Mouse (Mus musculus) fibroblast of lung, adult 2 months (primary cell): Measurements from ENCODE around the gene Cyth1.

Experiments
- DNase-seq: peaks from one replicate; pipeline ENCODE4 v3.0.0-alpha.2; 2011; ENCODE audit warnings: low read depth

The Cyth1 gene

DNA sequence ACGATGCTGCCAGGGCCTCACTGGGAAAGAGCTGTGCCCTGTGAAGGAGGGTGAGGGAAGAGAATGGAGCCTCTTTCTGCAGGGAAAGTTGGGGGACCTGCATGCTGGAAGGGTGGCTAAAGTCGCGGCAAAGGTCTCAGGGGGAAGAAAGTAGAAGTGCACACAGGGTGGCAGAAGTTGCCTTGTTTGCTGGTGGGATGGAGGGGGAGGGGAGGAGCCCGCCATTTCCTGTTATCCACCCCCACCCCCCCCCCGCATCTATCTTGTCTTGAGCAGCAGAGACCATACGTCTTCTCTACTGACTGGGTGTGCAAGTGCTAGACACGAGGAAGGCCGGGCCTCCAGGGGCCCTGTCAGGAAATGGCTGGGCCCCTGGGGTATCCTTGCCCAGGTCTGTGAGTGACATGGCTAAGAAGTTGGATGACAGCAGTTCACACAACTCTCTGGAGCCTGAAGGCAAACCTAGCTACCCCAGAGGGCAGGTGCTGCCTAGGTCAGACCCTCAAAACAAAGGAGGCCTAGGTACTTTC is 133.7 kb downstream of the Cyth1 start:
- DNase-seq = no peak

DNA sequence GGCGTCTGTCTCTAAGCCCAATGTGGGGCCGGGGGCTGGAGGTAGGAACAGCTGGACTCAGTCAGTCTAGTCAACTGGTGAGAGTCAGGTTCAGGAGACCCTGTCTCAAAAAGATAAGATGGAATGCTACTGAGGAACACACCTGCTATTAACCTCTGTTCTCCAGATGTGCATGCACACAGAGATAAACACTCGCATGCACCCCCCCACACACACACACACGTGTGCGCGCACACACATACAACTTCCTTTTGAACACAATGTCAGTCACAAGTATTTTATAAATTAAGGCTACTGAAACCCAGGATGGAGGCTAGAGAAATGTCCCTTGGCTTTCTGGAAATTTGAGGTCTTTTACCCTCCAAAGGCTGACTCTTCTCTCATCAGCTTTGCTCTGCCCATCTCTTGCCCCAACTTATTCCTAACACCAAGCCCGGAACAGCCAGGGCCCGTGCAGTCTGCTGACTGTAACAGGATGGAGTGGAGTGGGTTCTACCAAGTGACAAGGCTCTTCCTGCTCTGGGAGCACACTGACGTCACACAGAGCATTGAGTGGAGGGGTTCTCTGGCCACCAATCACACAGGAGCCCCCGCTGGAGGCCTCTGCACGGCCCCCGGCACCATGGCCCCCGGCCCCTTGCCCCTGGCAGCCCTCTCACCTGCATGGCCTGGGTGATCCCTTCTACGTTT is 134.7 kb downstream of the Cyth1 start:
- DNase-seq = no peak

DNA sequence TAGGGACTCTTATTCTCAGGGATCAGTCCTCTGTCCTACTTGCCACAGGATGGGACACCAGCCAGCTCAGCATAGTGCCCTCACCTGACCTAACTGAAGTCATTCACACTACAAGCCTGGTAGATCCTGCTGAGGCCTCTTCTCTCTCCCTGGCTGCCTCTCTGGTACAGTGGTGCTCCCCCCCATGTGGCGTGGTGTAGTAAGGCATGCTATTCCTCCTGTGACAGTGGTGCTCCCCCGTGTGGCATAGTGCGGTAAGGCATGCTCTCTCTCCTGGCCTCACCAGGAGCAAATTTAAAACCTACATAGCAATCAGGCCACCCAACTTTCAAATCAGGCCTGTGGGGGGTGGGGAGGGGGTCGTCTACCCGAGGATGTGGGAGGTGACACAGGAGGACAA is 144.4 kb downstream of the Cyth1 start:
- DNase-seq = peak; percentile 41

DNA sequence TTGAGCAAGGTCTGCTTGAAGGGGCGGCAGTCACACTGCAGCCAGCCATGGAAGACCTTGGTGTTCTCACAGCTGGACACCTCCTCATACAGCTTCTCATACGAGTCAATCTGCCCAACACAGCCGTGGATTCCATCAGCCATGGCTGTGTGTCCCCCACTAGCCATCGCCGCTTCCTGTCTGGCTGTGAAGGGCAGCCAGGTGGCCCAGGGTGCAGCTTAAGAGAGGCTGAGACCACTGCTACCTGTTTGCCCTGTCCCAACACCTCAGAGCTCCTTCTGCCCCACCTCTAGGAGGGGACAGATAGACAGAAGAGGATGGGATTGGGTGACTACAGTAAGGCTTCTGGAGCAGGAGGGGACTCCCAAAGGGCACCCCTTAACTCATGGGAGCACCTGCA is 145.0 kb downstream of the Cyth1 start:
- DNase-seq = no peak

DNA sequence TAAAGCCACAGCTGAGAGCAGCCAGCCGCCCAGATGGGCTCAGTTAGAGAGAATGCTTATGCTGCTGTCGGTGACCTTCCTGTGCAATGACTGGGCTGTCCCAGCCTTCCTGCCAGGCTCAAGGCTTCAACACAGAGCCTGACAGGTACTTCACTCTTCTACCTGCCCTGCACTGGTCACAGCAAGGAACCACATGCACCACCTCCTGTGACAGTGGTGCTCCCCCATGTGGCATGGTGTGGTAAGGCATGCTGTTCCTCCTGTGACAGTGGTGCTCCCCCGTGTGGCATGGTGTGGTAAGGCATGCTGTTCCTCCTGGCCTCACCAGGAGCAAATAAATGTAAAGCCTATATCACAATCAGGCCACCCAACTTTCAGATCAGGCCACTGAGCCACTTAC is 145.6 kb downstream of the Cyth1 start:
- DNase-seq = peak; percentile 39

DNA sequence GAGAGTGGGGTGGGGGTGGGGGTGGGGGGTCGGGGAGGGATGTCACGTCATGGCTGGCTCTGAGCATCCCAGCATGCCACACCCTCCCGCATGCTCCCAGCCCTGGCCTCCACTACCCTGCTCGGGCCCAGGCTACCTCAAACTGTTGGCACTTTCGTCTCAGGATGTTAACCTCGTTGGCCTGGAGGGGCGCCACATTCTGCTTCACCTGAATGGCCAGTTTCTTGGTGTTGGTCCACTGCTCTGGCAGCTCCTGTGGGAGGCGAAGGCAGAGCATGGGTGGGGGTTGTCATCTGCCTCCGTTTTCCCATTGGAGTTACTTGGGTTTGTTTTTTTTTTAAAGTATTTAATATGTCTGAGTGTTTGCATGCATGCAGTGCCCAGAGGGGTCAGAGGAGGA is 147.3 kb downstream of the Cyth1 start:
- DNase-seq = no peak

- no peak for DNase-seq
Measured at GRCm38 (mm10) chr11:118096736-118097135, 151.7 kb downstream of the Cyth1 start.

DNA sequence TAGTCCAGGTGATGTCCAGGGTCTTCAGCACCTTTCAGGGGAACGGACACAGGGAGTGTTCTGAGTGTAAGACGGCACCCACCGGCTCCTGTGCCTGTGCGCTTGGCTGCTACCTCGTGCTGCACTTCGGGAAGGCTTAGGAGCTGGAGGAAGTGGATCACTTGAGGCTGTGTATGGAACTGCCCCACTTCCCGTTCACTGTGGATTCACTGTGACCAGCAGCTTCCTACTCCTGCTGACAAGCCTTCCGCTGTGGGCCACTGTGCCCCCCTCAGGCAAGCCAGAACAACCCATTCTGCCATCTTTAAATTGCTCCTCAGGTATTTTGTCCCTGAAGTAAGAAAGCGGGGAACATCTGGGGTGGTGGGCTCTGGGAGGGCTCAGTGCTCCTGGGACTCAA is 153.4 kb downstream of the Cyth1 start:
- DNase-seq = no peak

GRCm38 (mm10) chr11:118091002-118091670 is 157.3 kb downstream of the Cyth1 start:
- DNase-seq = no peak

GRCm38 (mm10) chr11:118088896-118089295 is 159.5 kb downstream of the Cyth1 start:
- no peak for DNase-seq

- no peak for DNase-seq
Measured at GRCm38 (mm10) chr11:118085961-118086360, 162.4 kb downstream of the Cyth1 start.

GRCm38 (mm10) chr11:118085176-118085575 is 163.2 kb downstream of the Cyth1 start:
- no peak for DNase-seq

GRCm38 (mm10) chr11:118084266-118084665 is 164.1 kb downstream of the Cyth1 start:
- no peak for DNase-seq

- DNase-seq = peak; percentile 21
Measured at GRCm38 (mm10) chr11:118083811-118084210, 164.6 kb downstream of the Cyth1 start.

DNA sequence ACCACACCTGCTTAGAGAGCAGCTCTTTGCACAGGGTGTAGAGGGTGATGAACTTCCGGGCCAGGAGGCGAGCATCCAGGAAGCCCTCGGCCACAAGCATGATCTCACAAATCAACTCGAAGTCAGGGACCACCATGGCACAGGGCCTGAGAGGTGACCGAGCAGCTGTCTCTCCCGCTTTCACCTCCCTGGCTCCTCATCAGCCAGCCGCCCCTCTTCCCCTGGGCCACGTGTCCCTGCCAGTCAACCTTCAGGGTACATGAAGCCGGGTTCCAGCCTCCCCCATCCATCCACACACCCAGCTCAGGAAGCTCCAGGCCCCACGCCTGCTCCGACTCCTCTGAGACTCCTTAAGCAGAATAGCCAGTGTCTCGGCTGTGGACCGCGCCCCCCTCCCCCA is 166.1 kb downstream of the Cyth1 start:
- DNase-seq = no peak
